Mouse (Mus musculus) T-helper 1 cell (primary cell): ENCODE data around the gene Cel.

Experiments used
- in situ Hi-C: fragments of 300-600 bp; cut with MboI, MseI; formaldehyde crosslinking; loops from one replicate; pipeline ENCODE4 v1.15.1; 2025; ENCODE audit warnings: high pct_unique_total_duplicates

Gene Cel

DNA sequence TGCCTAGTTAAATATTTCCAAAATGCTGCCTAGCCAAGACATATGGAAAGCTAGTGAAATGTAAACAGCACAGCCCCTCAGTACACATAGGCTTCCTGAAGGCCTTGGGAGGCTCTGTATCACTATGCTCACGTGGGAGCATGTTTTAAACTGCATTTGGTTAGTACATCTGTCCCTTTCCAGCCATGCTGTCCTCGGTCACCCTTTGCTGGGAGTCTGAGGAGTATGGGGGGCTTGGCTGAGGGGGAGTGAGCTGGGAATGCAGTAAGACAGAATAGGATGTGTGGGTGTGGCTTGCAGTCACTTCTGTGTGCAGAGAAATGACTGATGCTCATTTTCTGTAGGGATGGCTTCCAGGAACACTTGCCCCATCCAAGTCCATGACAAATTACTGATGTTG is 22.5 kb upstream of the Cel start:
- in situ Hi-C loops, result no loop called here

DNA sequence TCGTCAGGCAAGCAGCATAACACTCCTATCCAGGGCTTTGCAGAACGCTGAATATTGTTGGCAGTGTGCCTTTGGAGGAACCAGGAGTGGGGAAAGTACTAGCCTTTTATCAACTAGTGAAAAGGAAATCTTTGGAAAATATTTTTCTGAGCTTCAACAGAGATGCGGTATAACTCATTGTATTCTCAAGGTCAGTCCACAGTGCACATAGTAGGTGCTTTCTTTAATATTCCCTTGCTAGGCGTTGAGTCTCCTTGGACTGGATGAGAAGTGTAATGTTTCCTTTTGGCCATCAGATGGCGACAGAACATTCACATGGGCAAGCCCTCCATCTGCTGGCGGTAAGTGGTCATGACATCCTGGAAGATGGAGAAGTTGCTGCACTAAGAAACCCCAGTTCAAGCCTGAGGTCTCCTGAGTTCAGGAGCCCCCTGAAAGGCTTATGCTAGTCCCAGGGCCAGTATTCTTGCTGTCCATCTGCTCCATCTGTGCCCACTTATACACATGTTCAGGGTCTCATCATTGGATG is 21.9 kb upstream of the Cel start:
- in situ Hi-C loops, result no loop called here

DNA sequence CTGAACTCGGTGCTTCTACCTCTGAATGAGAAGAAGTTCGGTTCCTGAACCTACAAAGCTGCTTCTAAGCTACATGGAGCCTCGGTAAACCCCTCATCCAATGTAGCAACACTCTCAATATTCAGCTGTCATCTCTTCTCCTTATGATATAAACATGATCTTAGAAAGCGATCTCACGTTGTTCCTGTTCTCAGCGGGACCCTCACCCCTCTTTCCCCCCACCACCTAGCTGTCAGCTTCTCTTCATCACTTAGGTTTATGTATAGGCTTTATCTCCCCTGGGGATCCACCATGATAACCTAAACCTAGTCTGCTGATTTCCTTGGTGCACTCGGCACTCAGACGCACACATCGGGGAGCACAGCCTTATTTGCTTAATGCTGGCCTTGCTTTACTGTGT is 20.4 kb upstream of the Cel start, which contains the start of gene Gtf3c5:
TSS of gene Gtf3c5 (minus strand) at position 101 of the 400 bp plus-strand sequence.
- in situ Hi-C loops, result no loop called here

DNA sequence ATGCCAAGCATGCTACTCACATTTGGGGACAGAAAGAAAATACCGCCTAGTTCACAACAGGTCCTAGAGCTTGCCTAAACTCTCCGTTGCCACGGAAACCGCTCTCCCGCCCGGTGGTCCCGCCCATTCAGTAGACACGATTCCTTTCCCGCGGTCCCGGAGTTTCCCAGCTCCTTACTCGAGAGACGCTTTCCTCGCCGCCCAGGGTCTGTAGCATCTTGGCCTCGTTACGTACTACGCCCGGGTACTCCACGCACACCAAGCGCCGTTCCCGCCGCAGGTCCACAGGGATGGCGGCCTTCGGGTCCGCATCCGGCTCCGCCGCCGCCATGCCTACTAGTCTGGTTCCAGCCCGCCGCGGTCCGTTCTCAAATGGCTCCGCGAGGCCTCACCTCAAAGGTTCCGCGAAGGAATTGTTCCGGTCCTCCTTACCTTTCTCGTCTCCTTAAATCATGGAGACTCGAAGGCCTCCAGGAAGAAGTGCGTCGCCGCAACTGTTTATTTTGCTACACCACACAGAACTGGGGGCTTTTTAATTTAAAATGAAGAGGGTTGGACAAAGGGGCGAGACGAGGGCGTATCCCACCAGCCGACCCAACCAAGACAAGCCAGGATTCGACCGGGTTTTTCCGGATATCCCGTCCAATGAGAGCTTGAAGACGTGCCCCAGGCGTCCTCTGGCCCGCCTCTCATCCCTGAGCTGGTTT is 19.6 kb upstream of the Cel start:
- in situ Hi-C loops, result no loop called here

DNA sequence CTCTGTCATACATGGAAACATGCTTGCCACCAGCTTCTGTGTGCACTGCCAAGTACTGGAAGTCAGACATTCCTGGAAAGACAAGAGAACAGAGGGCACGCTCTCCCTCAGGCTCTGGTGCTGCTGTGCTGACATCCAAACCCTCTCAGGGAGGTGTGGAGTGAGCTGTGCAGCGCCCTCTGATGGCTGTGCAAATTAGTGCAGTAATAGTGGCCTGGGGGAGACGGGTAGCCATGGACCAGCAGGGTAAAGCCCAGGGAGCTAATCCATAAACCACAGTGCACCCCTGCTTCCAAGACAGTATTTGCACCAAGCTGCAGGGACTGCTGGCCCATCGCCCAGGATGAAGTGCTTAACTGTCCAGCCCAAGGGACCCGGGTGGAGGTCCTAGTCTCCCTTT is 14.8 kb upstream of the Cel start:
- in situ Hi-C loops, result no loop called here

DNA sequence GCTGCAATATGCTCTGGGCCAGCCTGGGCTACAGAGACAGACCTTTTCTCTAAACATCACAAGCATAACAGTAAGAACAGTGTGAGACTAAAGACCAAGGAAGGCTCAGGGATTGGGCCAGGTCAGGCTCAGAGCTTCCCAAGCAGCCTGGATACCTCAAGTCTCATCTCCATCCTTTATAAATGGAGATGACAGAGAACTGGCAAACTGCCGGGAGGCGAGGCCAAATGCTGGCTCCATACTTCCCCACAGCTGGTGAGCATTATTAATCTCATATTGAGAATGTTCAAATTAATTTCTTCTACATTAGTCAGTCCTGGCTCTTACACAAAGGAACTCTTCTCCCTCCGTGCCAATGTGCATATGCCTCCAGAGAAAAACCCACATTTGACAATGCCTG is 13.6 kb upstream of the Cel start:
- in situ Hi-C loops, result no loop called here

DNA sequence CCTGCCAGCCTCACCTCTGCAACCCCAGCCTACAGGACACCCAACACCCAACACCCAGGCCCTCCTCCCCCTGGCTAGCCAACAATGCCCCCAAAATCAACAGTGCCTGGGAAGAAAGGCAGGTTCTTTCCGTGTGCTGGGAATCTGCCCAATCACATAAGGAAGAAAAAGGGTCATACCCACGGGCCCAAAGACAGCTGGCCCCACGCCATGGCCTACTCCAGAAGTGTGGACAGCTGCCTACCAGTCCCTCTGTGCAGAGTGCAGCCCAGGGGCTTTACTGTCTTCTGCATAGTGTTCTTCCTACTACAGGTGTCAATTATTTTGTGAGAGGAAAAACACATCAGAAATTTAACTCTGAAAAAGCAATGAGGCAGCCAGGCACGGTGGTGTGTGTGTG is 12.1 kb upstream of the Cel start:
- in situ Hi-C loops, result no loop called here

DNA sequence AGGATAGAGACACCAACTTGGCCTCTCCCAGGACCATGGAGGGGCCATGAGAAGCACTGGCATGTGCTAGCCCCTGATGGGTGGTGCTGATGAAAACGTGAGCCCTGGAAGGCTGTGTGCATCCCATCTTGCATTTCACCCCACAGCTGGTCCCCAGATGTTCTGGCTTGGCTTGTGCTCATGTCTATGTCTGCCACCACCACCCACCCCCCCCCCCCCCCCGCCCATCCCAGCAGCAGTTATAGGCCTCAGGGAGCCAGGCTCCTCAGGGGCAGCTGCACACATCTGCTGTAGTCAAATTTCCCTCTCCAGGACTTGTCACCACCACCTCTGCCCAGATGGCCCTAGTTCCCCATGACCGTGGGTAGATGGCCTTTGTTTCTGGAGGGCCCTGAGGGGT is 6.7 kb upstream of the Cel start:
- in situ Hi-C loops, result no loop called here

DNA sequence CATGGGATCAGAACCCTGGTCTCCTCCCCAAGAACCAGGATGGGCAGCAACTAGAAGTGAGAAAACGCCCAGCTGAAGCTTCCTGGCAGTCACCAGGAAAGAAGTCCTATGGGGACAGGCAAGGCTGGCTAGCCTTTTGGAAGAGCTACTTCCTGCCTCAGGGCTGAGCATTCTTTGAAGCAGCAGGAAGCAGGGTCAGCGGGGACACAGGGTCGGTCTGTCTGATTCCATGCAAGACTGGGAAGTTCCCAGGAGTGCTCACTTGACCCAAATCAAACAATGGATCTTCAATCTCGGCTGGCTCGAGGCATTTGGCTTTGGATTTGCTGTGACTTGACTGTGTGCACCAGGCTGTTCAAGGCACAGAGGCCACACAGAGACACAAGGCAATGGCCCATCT is 3.3 kb upstream of the Cel start:
- in situ Hi-C loops, result no loop called here

DNA sequence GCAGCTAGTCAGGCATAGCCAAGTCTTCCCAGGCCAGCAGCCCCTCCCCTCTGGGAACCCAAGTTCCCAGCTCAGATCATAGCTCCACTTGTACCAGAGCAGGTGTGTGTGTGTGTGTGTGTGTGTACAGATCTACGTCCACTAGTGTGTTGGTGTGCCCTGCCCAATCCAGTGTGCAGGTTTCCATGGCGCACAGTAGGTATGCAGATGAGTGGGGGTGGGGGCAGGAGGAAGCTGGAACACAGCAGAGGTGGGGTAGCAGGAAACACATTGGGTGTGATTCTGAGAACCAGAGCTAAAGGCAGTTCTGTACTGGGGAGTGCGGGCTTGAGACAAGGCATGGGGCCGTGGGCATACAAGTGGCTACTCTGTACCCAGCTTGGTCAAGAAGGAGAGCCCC is 1.2 kb upstream of the Cel start:
- in situ Hi-C loops, result no loop called here

DNA sequence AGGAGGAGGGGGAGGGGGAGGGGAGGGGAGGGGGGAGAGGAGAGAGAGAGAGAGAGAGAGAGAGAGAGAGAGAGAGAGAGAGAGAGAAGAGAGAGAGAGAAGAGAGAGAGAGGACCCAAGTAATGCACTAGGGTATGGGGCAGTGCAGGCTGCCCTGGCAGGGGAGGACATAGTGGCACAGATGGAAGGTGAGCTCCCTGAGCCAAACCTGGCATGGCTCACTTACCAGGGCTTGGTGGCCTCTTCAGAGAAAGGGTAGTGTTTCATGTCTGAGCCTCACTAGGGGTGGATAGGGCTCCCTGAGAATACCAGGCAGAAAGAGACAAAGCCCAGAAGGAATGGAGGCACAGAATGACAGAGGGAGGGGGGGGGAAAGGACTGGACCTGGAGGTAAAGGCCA is 627 bp upstream of the Cel start:
- in situ Hi-C loops, result no loop called here

DNA sequence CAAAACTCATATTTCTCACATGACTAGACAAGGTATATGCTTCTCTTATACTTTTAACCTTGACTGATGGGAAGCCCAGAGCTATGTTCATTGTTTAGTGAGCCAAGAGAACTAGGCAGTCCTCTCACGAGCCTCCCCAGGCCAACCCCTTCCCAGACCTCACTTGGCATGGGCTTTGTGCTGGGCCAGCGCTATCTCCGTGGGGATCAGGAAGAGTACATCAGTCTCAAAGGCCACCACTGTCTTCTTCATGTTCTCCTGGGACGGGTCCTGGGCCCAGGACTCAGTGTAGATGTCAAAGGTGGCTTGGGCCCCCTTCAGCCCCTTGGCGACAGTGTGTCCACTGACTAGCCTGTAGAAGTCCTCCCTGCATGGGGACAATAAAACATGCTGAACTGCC is 5.8 kb downstream of the Cel start:
- in situ Hi-C loops, result no loop called here

DNA sequence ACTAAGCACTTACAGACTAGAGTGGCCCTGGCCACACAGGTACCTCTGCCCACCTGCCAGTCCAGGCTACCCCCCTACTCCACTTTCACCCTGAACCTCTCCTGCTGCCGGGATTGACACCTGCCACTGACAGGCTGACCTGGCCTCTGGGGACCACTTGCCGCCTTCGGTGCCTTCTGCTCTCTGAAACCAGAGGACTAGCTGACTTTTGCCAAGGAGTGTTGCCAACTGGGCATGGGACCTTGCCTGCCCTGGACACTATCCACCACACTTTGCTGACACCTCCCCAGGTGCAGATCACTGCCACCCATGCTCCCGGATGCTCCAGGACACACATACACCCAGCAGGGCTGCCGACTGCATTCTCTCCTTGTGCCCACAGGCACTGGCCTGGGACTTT is 10.9 kb downstream of the Cel start:
- in situ Hi-C loops, result no loop called here

DNA sequence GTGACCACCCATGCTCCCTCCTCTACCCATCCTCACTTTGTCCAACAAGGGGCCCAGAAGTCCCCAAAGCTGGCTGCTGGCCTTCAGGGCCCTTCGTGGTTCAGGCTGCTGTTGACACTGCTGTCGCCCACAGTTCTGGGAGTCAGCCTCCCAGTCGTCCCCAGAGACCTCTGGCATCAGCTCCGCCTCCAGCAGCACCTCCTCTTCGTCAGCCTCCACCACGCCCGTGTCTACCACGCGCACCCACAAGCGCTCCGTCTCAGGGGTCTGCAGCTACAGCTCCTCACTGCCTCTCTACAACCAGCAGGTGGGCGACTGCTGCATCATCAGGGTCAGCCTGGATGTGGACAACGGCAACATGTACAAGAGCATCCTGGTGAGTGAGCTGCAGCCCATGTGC is 14.0 kb downstream of the Cel start:
- in situ Hi-C loops, result loop anchor here (5.0 kb wide), 1 partner anchor 37 kb away; the partner anchor contains the start of gene Ralgds

DNA sequence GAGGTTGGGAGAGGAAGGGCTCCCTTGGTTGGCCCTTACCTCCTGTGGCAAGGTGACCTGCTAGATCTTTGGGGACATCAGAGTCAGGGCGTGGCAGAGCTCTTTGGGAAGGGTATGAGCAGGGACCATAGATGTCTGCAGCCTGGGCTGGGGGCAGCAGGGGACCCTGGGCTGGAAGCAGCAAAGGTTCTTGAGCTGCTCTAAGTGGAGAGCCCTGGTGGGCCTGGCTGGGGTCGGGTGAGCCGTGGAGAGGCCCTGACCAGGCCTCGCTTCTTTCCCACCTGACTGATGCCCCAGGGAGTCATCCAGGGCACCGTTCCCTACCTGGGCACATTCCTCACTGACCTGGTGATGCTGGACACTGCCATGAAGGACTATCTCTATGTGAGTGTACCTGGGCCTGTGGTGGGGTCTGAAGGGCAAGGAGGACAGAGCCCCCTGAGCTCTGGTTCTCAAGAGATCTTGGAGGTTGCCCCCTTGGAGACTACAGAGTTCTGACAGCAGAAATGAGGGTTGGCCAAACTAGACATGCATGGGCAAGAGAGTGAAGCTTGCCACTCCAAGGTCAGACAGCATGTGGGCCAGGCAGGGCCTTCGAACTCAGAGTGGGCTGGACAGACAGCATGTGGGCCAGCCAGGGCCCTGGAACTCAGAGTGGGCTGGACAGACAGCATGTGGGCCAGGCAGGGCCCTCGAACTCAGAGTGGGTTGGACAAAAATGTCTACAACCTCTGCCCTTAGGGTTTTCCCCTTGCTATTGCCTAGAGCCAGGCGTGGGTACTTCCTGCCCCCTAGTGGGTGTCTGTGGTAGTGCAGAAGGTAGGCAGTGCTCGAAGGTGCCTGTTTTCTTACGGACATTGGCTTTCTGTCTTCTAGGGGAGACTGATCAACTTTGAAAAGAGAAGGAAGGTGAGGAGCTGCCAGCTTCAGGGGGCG is 15.7 kb downstream of the Cel start:
- in situ Hi-C loops, result loop anchor here (5.0 kb wide), 1 partner anchor 35 kb away; the partner anchor contains the start of gene Ralgds

DNA sequence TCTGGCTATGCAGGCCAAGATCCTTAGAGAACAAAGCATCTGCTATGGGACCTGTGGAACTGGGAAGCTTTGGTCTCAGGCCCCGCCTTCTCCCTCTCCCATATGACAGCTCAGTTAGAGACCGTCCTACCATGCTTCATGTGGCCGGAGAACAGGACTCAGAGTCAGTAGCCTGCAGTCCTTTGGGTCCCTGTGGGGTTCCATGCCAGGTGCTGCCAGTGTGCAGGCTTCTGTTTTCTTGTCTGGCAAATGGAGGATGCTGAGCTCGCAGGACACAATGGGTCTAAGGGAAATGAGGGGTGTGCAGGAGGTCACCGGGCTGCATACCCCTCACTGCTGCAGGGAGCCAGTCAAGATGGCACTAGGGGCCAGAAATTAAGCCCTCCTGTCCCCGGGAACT is 16.6 kb downstream of the Cel start:
- in situ Hi-C loops, result loop anchor here (5.0 kb wide), 1 partner anchor 34 kb away; the partner anchor contains the start of gene Ralgds

DNA sequence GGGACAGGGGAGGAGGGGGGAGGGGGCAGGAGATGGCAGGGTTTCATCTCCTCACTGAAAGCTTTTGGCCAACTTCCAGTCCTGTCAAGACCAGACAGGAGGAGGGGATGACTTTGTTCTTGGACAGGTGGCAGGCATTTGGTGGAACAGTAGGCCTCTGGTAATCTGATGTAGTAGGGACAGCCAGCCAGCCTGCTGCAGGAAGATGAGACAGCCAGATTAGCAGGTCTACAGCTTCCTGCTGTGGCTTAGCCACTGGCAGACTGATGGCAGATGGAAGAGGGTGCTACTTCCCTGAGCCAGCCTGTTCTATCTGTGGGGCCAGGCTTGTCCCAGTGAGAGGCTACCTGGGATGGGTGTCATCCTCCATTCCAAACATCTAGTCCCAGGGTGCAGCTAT is 17.2 kb downstream of the Cel start:
- in situ Hi-C loops, result loop anchor here (5.0 kb wide), 1 partner anchor 34 kb away; the partner anchor contains the start of gene Ralgds

DNA sequence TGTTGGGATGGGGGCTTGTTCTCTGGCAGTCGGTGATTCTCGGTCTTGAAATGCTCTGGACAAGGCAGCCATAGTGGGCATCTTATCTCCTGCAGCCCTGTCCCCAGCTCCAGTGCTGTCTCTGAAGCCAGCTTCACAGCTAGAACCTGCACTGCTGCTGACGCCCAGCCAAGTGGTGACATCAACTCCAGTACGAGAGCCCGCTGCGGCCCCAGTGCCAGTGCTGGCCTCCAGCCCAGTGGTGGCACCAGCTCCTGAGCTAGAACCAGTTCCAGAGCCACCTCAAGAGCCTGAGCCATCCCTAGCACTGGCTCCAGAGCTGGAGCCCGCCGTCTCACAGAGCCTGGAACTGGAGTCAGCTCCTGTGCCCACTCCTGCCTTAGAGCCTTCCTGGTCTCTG is 19.3 kb downstream of the Cel start:
- in situ Hi-C loops, result no loop called here

DNA sequence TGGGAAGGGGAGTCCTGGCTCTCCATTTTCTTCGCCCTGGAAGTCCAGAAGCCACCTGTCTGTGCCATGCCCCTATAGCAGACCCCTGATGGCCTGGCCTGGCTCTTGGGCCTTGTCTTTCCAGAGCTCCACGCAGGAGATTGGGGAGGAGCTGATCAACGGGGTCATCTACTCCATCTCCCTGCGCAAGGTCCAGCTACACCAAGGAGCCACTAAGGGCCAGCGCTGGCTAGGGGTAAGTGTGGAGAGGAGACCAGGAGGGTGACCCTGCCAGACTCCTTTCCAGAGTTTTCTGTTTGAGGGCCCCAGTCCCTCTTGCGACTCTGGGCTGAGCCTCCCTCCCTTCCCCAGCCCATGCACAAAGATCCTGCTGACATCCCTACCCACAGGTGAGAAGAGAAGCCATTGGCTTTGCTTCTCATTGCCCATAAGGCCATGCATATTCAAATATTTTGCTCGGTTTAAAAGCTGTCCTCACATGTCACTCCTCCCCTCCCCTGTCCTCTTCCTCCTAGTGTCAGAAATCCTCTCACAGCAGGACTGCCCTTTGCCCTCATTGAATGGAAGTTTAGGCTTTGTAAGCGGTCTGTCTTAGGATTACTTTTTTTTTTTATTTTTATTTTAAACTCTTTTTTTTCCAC is 22.5 kb downstream of the Cel start:
- in situ Hi-C loops, result no loop called here

DNA sequence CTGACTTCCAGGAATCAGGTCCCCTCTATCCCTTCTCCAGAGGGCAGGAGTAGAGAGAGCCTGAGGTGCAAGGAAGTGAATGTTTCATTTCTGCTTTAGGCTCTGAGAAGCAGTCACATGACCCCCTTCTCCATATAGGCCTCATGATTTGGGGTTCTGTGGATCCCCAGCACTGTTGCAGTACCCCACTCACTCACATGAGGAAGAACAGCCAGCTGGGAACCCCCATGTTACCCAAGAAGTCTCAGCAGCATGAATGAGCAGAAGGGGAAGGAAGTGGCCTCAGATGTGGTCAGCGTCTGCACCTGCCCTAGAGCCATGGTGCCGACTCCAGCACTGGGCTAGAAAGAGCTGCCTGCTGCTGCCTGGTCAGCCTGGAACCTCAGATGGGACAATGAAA is 23.3 kb downstream of the Cel start:
- in situ Hi-C loops, result no loop called here

DNA sequence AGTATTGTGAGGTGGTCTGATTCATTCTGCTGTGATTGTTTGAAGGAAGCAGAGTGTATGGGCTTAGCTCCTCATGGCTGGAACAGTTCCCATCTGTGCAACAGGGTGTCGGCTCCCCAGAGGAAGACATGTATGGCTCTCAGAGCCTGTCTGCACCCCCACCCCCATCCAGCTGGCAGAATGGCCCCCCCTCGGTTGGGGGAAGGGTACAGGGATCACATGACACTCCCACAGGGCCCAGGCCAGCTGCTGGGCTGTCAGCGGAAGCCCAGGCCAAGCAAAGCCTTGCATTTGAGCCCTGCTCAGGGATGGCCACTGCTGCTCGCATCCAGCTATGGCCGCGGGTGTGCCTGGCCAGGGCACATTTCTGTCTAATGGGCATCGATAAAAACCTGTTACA is 24.0 kb downstream of the Cel start:
- in situ Hi-C loops, result no loop called here

DNA sequence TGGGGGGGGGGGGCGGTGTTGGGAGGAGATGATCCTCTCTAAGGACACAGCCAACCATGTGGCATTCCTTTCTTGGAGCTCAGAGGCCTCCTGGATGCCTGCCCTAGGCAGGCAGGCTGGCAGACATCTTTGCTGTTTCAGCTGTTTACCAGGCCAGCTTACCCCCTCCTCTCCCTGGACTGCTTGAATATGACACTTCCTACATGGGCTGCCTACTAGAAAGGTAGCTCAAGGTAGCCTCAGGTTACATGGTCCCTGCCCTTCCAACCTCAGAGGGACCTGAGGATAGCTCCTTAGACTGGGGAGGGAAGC is 24.4 kb downstream of the Cel start:
- in situ Hi-C loops, result no loop called here
